Mouse (Mus musculus) heart, adult 2 months (tissue): ENCODE measurements around the gene Vps13c.

Source experiments
- CTCF ChIP-seq: fragments of 200-600 bp; IDR thresholded peaks from 2 replicates; pipeline ENCODE4 v1.8.1; 2022; ENCODE audit warnings: antibody characterized with exemption, mild to moderate bottlenecking, moderate library complexity
- EP300 ChIP-seq: fragments of 200-500 bp; IDR thresholded peaks from 2 replicates; pipeline ENCODE4 v1.6.1; 2011; ENCODE audit warnings: low read depth, low read length, control low read depth; ENCODE audit not compliant: insufficient read depth
- POLR2A ChIP-seq: fragments of 200-500 bp; IDR thresholded peaks from 2 replicates; pipeline ENCODE4 v1.6.1; 2011; ENCODE audit warnings: mild to moderate bottlenecking, low read depth, low read length, control low read depth; ENCODE audit not compliant: insufficient read depth

DNA sequence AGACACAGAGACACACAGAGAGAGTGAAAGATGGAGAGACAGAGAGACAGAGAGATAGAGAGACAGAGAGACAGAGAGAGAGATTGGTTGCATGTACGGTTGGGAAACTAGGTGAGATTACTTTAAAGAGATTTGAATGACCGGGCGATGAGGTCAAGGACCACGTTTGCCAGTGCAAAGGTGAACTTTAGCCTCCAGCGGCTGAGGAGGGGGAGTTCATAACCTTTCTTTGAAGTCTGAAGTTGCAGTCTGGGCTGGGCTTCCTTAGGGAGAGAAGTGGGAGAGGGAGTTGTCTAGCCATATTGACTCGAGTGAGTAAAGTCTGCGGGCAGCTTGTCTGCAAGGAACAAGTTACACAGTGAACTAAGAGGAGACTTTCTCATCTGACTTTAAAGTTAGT, 25.2 kb downstream of the Vps13c start:
- TF ChIP-seq CTCF, result no peak
- no peak for TF ChIP-seq POLR2A
- TF ChIP-seq EP300, result no peak
